Mouse (Mus musculus) midbrain, embryonic 12.5 days (tissue): ENCODE data around the gene Satb1. TPM values are rescaled to one million over a fixed set of nuclear protein-coding genes. Genes with fewer than 3 reads are reported as not detected.

Source experiments
- ATAC-seq: fragments of 200-750 bp; cut with Nextera tagmentation; 2 replicates; pipeline ENCODE4 v1.8.0; 2017; ENCODE audit warnings: low read depth, moderate TSS enrichment, moderate library complexity; ENCODE audit not compliant: low FRiP score
- H3K27ac ChIP-seq: fragments of 300-500 bp; sonication (generic); replicated peaks from 2 replicates; pipeline ENCODE4 v1.5.1; 2016; ENCODE audit warnings: mild to moderate bottlenecking
- H3K27me3 ChIP-seq: fragments of 300-500 bp; sonication (generic); 2 replicates; pipeline ENCODE4 v1.6.1; 2016; ENCODE audit warnings: mild to moderate bottlenecking
- H3K36me3 ChIP-seq: fragments of 300-500 bp; sonication (generic); 2 replicates; pipeline ENCODE4 v1.6.1; 2016
- H3K4me1 ChIP-seq: fragments of 300-500 bp; sonication (generic); 2 replicates; pipeline ENCODE4 v1.6.1; 2016
- H3K4me2 ChIP-seq: fragments of 300-500 bp; sonication (generic); replicated peaks from 2 replicates; pipeline ENCODE4 v1.6.1; 2016; ENCODE audit warnings: mild to moderate bottlenecking, moderate library complexity
- H3K4me3 ChIP-seq: fragments of 300-500 bp; sonication (generic); 2 replicates; pipeline ENCODE4 v1.5.1; 2016; ENCODE audit warnings: mild to moderate bottlenecking
- H3K9ac ChIP-seq: fragments of 300-500 bp; sonication (generic); replicated peaks from 2 replicates; pipeline ENCODE4 v1.6.1; 2016; ENCODE audit warnings: mild to moderate bottlenecking, moderate library complexity
- H3K9me3 ChIP-seq: fragments of 300-500 bp; sonication (generic); 2 replicates; pipeline ENCODE4 v1.6.1; 2016; ENCODE audit warnings: mild to moderate bottlenecking
- WGBS: fragments of 180-500 bp; shearing (Covaris S2); methylation state at CpG from one replicate; pipeline ENCODE4 v1.1.7; 2016; 5-methylcytosine and 5-hydroxymethylcytosine counted together
- polyA plus RNA-seq: library from polyadenylated mRNA; unstranded; fragments of >200 nt; fragmentation: Nextera tagmentation; extraction: Ambion mirVana; gene quantifications from 2 replicates; pipeline ENCODE4 v1.2.1, GENCODE M21; 2016

Gene Satb1
- polyA plus RNA-seq, 1 experiment from 2014 or later = 35.9 TPM

DNA sequence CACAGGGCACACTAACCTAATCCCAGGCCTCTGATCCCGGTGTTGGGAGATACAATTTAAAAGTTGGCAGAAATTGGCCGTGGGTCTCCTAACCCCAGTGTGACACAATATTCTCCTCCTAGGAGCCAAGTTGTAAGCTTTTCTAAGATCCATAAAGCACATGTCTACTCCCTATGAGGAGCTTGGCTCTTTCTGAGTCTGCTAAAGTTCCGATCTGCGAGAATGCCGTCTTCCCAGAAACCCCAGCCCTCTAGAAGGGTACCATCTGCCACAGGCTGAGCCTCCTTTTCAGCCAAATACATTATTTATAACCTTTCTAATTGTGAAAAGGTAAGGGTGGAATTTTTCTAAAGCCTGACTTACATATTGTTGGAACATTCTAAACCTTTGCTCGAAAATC lies 43.3 kb downstream of the Satb1 start:
- peak; percentile 39; the same call in 1 of the 2 replicates for ATAC-seq
- no peak overlapping the region for H3K27ac ChIP-seq

DNA sequence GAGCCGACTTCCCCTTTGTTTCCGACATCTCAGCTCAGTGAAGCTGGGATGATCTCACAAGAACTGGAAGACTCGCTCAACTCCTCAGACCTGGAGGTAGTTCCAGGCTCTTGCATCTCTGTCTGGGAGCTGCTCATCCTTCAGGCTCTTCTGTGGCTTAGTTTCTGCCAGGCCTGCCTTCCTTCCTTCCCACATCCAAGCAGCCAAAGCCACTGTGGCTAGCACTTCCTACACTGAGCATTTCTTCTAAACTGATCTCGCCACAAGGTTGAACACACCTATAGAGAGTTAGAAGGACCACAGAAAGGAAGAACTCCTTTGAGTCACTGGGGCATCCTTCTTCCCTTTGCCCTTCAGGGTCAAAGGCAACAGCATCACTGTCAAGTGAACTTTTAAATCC lies 44.0 kb downstream of the Satb1 start:
- Histone ChIP-seq H3K27ac (no peak overlapping the region), H3K27me3 (no peaks in the 10 kb centered on the region)
- WGBS = 94% methylated on average over 4 of the region's 4 CpGs

More for the DNA sequence above, 43.3 kb downstream of the Satb1 start:
- Histone ChIP-seq H3K4me3 (no peak overlapping the region), H3K27me3 (no peaks in the 10 kb centered on the region), H3K36me3 (peaks cover 5% of the 10 kb centered on the region), H3K4me2 (no peak overlapping the region), H3K9ac (no peak overlapping the region), H3K9me3 (no peaks in the 10 kb centered on the region), H3K4me1 (peaks cover 19% of the 10 kb centered on the region)
- WGBS = 60% methylated on average over 6 of the region's 6 CpGs

DNA sequence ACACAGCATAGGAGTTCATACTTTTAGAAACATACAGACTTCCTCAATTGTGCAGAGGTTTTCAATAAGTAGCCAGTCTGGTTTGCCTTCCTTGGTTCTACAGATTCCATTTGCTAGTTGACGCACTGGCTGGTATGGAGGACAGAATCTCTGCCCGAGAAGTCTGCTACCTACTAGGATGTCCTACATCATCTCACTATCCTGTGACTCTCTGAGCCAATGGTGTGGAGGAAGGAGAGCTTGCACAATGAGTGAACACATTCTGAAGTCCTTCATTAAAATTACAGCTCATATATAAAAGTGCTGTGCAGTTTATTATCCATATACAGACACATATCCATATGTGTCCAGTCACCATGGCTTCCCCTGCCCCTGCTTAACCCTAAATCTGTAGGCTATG lies 45.1 kb downstream of the Satb1 start:
- 98% methylated on average over 2 of the region's 2 CpGs for WGBS

More for the DNA sequence above, 44.0 kb downstream of the Satb1 start:
- Histone ChIP-seq H3K4me3 (no peak overlapping the region), H3K4me1 (peaks cover 19% of the 10 kb centered on the region), H3K36me3 (peaks cover 4% of the 10 kb centered on the region), H3K9ac (no peak overlapping the region), H3K4me2 (no peak overlapping the region), H3K9me3 (no peaks in the 10 kb centered on the region)
- no peak for ATAC-seq

DNA sequence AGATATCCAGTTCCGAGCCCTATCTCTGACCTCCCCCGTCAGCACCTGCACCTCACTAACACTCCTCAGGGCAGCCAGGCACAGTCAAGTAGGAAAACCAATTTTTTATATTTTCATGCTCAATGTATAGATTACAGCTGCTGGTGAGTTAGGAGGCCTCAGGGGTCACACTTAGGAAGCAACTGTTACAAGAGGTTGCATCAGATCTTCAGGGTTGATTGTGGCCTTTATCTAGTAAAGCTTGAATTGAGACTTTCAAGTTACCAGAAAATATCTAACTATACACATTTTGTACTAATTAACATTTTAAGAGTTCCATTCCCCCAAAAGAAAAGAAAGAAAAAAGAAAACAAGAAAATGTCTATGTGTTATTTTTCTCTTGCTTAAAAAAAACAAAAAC lies 47.0 kb downstream of the Satb1 start:
- H3K4me1 ChIP-seq = peaks cover 16% of the 10 kb centered on the region
- H3K4me2 ChIP-seq = no peak overlapping the region
- no peak overlapping the region for H3K4me3 ChIP-seq
- ATAC-seq = no peak
- no peaks in the 10 kb centered on the region for H3K9me3 ChIP-seq
- no peak overlapping the region for H3K9ac ChIP-seq
- whole genome bisulfite sequencing = 84% methylated on average over 2 of the region's 2 CpGs
- no peaks in the 10 kb centered on the region for H3K27me3 ChIP-seq
- H3K27ac ChIP-seq = no peak overlapping the region
- H3K36me3 ChIP-seq = peaks cover 18% of the 10 kb centered on the region

More for the DNA sequence above, 45.1 kb downstream of the Satb1 start:
- Histone ChIP-seq H3K27ac (no peak overlapping the region), H3K9ac (no peak overlapping the region), H3K36me3 (peaks cover 4% of the 10 kb centered on the region), H3K4me3 (no peak overlapping the region), H3K9me3 (no peaks in the 10 kb centered on the region), H3K4me1 (peaks cover 19% of the 10 kb centered on the region), H3K27me3 (no peaks in the 10 kb centered on the region), H3K4me2 (no peak overlapping the region)
- no peak for ATAC-seq

DNA sequence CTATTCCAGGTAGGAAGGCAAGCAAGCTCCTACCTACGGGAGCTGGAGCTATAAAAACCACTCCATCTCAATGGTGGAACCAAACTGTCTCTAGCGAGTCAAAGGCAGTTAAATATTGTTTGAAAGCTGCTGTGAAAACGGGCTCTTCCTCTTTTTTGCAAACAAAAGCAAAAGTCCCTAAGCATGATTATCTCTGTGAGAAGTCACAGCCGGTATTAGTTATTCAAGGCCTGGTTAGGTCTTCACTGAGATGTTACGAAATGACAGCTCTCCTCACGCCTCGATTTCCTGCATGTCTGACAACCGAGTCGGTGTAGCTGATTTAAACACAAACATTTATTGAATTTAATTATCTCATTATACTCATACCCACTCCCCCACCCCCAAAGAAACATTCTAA lies 48.2 kb downstream of the Satb1 start:
- H3K9me3 ChIP-seq = no peaks in the 10 kb centered on the region
- no peak overlapping the region for H3K4me2 ChIP-seq
- H3K4me3 ChIP-seq = no peak overlapping the region
- peaks cover 21% of the 10 kb centered on the region for H3K36me3 ChIP-seq
- no peak for ATAC-seq
- H3K27ac ChIP-seq = no peak overlapping the region
- peaks cover 14% of the 10 kb centered on the region; the same call in 1 of the 2 replicates for H3K4me1 ChIP-seq
- H3K9ac ChIP-seq = no peak overlapping the region
- 89% methylated on average over 9 of the region's 9 CpGs for WGBS
- no peaks in the 10 kb centered on the region for H3K27me3 ChIP-seq

DNA sequence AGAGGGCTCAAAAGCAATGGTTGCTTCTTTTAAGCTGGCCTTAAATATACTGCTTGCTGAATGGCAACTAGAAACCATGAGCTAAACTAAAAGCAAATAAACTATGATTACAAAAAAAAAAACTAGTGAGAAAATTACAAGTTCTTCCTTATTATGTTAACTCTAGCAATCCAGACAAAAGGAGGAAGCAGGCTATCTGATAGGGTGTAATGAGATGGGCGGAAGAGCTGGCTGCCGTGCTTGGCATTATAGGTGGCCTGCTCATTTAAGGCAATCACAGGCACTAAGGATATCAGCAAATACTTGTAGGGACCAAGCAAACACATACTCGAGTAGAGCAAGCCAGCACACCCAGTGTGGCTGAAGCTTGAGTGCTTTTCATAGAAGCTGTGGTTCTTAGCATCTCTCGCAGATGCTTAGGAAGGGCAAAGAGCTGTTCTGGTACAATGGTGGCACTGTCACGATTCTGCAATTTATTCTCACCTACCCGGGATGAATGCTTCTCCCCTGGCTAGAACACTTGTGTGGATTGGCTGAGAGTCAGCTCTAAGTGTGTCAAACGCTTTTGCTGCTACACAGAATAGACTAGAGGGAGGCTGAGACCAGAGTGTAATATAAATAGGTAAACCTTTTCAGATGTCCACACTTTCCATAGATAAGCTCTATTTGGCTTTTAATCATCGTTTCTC lies 49.4 kb downstream of the Satb1 start:
- Histone ChIP-seq H3K36me3 (peaks cover 21% of the 10 kb centered on the region), H3K4me1 (peaks cover 6% of the 10 kb centered on the region; the same call in 1 of the 2 replicates), H3K27me3 (no peaks in the 10 kb centered on the region), H3K27ac (no peak overlapping the region), H3K9ac (no peak overlapping the region), H3K4me2 (no peak overlapping the region), H3K4me3 (no peak overlapping the region), H3K9me3 (no peaks in the 10 kb centered on the region)
- no peak for ATAC-seq
- WGBS = 91% methylated on average over 8 of the region's 8 CpGs

DNA sequence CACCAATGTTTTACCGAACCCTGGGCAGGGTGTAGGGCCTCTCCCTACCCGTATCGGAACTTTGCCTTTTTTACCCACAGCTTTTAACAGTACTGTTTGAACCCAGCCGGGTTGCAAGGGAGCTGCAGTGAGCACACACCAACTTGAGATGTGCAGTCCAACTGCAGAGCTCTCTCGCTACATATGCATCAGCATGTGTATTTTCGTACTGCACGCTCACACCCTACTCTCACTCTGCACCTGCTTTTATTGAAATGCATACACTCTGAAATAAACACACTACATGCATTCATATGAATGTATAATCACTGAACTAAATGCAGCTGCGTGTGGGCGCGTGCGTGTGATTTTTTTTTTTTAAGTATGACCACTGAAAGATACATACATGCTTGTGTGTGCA lies 53.1 kb downstream of the Satb1 start:
- 91% methylated on average over 11 of the region's 11 CpGs for WGBS
- H3K36me3 ChIP-seq = peaks cover 21% of the 10 kb centered on the region
- no peak for ATAC-seq
- no peak overlapping the region for H3K4me3 ChIP-seq
- H3K4me2 ChIP-seq = no peak overlapping the region
- H3K4me1 ChIP-seq = peaks cover 12% of the 10 kb centered on the region
- no peaks in the 10 kb centered on the region for H3K9me3 ChIP-seq
- H3K27me3 ChIP-seq = no peaks in the 10 kb centered on the region
- no peak overlapping the region for H3K27ac ChIP-seq
- no peak overlapping the region for H3K9ac ChIP-seq

DNA sequence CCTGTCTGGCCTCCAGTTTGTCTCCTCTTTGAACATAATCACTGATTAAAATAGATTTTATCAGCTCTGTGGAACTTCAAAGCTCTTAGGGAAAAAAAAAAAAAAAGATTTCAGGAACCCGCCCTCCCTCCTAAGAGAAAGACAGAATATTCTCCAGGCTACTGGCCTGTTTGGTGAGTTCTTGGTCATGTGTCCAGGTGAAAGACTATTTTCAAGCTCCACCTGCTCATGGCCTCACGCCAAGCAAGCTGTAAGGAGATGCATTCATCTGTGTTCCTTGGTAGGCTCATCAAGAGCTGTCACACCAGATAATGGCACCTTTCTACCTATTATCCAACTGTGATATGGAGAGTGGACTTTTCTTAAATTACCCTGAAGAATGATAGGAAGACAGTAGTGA lies 54.1 kb downstream of the Satb1 start:
- 74% methylated on average over 2 of the region's 2 CpGs for WGBS
- Histone ChIP-seq H3K36me3 (peaks cover 22% of the 10 kb centered on the region), H3K27me3 (no peaks in the 10 kb centered on the region), H3K4me3 (no peak overlapping the region), H3K9ac (no peak overlapping the region), H3K4me1 (peaks cover 12% of the 10 kb centered on the region), H3K9me3 (no peaks in the 10 kb centered on the region), H3K27ac (no peak overlapping the region), H3K4me2 (no peak overlapping the region)
- no peak for ATAC-seq

DNA sequence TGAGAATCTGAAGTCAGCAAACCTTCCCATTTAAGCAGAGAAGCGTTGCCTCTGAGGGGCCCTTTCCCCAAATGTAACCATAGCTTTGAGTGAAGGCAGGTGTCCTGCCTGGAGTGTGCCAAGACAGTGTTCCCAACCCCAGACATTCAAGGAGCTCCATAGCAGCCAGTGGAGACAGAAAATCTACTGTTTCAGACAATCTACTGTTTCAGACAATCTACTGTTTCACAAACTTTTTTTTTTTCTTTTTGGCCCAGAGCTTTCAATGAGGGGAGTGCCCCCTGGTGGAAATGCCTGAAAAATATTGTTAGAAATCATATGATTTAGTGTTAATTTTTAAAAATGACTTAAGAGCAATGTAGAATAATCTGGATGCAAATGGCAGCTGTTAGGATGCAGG lies 55.3 kb downstream of the Satb1 start:
- Histone ChIP-seq H3K4me2 (no peak overlapping the region), H3K9ac (no peak overlapping the region), H3K36me3 (peaks cover 28% of the 10 kb centered on the region), H3K4me1 (peaks cover 12% of the 10 kb centered on the region), H3K27ac (no peak overlapping the region), H3K27me3 (no peaks in the 10 kb centered on the region), H3K4me3 (no peak overlapping the region), H3K9me3 (no peaks in the 10 kb centered on the region)
- ATAC-seq = peak; percentile 20; the same call in 1 of the 2 replicates
- WGBS = 85% methylated on average over 1 of the region's 1 CpGs

DNA sequence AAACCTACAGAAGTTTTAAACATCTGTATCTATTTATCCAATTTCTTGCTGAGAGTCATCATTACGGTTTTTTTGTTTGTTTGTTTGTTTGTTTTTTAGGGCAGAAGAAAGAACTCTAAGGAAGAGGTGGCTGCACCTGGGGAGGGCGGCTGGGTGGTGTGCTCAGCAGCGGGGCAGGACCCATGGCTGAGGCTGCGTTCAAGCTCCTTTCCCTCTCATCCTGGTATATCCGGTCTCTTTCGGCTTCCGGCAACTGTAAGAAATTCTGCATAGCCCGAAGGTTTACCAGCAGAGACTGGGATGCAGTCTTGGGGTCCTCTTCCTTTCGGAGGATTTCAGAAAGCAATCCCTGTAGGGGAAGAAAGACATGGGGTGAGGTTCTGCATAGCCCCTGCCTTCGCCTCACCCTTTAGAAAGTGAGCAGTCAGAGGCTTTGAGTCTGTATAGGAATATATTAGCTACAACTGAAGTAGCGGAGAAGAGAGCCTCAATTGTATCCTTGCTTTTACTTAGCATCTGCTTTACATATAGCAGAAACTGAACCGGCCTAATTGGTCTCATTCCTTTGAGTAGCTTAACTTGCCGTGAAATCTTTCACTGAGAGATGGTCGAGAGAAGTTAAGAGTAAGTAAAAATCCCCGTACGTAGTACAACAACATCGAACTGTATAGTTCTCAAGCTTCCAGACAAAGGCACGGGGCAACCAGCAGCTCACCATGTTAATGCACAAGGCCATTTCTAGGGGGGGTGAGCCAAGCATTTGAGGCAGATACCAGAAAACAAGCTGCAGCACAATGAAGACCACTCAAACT lies 57.8 kb downstream of the Satb1 start:
- Histone ChIP-seq H3K4me2 (no peak overlapping the region), H3K27me3 (no peaks in the 10 kb centered on the region), H3K4me1 (peaks cover 8% of the 10 kb centered on the region), H3K9ac (no peak overlapping the region), H3K4me3 (no peak overlapping the region), H3K36me3 (peaks cover 18% of the 10 kb centered on the region), H3K27ac (peak overlapping the region; percentile 10; the same call in 1 of the 2 replicates), H3K9me3 (no peaks in the 10 kb centered on the region)
- 60% methylated on average over 18 of the region's 18 CpGs for WGBS
- ATAC-seq = peak; percentile 84

DNA sequence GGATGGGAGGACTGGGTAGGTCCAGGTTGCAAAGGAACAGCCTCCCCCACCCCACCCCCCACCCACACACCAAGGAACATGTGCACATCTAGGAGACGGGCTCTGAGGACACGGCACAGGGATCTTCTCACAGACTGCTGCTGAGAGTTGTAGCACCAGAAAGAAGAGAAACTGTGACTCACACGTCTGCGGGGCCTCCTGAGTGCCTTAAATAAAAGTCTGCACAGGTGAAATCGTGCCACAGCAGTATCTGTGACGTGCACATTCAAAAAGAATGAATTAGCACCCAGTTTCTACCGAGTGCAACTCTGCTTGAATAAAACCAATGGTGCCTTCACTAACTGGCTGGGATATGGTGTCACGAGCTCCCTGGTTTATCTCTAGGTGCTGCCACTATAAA lies 69.5 kb downstream of the Satb1 start:
- peaks cover 14% of the 10 kb centered on the region for H3K4me1 ChIP-seq
- H3K27me3 ChIP-seq = no peaks in the 10 kb centered on the region
- H3K9ac ChIP-seq = no peak overlapping the region
- no peak overlapping the region for H3K27ac ChIP-seq
- WGBS = 91% methylated on average over 8 of the region's 8 CpGs
- H3K36me3 ChIP-seq = peaks cover 13% of the 10 kb centered on the region
- ATAC-seq = no peak
- no peak overlapping the region for H3K4me3 ChIP-seq
- H3K4me2 ChIP-seq = no peak overlapping the region
- no peaks in the 10 kb centered on the region for H3K9me3 ChIP-seq

DNA sequence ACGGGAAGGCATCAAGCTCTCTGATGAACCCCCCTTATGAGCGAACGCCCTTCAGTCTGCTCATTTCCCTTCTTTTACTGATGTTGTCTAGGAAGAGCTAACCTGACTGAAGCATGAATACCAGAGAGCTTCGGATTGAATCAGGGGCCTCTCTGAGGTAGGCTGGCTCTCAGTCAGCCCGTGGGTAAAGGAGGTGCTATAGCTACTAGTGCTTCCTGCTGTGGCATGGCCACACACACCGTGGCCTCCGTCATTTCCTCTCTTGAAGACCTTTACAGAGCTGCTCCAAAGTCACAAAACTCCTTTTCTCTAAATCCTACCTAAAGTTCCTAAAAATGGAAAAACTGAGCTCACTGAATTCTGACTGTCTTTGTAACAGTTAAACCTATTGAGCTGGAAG lies 70.6 kb downstream of the Satb1 start:
- H3K4me1 ChIP-seq = peaks cover 14% of the 10 kb centered on the region
- H3K27ac ChIP-seq = no peak overlapping the region
- no peak overlapping the region for H3K4me2 ChIP-seq
- no peak overlapping the region for H3K9ac ChIP-seq
- H3K9me3 ChIP-seq = no peaks in the 10 kb centered on the region
- no peaks in the 10 kb centered on the region for H3K27me3 ChIP-seq
- peaks cover 23% of the 10 kb centered on the region for H3K36me3 ChIP-seq
- H3K4me3 ChIP-seq = no peak overlapping the region
- 86% methylated on average over 7 of the region's 7 CpGs for WGBS
- ATAC-seq = no peak
